Mouse (Mus musculus) heart, embryonic 13.5 days (tissue): ENCODE results near the gene Ncoa3. TPM values are rescaled to one million over a fixed set of nuclear protein-coding genes. Genes with fewer than 3 reads are reported as not detected.
"Not testable (repeated sequence)": the region's sequence is repeated elsewhere in the genome, so short reads cannot be mapped to it uniquely, and the experiment has no call there.

ENCODE experiments used
- ATAC-seq: fragments of 200-750 bp; cut with Nextera tagmentation; 2 replicates; pipeline ENCODE4 v1.8.0; 2017; ENCODE audit warnings: moderate TSS enrichment; ENCODE audit not compliant: insufficient number of reproducible peaks, low FRiP score, low TSS enrichment; ENCODE audit errors: extremely low read depth
- H3K27ac ChIP-seq: fragments of 300-500 bp; sonication (generic); replicated peaks from 2 replicates; pipeline ENCODE4 v1.5.1; 2015; ENCODE audit warnings: moderate library complexity, mild to moderate bottlenecking, inconsistent platforms
- H3K27me3 ChIP-seq: fragments of 300-500 bp; sonication (generic); replicated peaks from 2 replicates; pipeline ENCODE4 v1.6.1; 2015; ENCODE audit warnings: mild to moderate bottlenecking, inconsistent platforms
- H3K36me3 ChIP-seq: fragments of 300-500 bp; sonication (generic); 2 replicates; pipeline ENCODE4 v1.6.1; 2015; ENCODE audit warnings: mild to moderate bottlenecking, inconsistent platforms
- H3K4me1 ChIP-seq: fragments of 300-500 bp; sonication (generic); 2 replicates; pipeline ENCODE4 v1.6.1; 2015; ENCODE audit warnings: inconsistent platforms
- H3K4me2 ChIP-seq: fragments of 300-500 bp; sonication (generic); 2 replicates; pipeline ENCODE4 v1.6.1; 2015; ENCODE audit warnings: inconsistent platforms, mild to moderate bottlenecking, moderate library complexity
- H3K4me3 ChIP-seq: fragments of 300-500 bp; sonication (generic); 2 replicates; pipeline ENCODE4 v1.5.1; 2015; ENCODE audit warnings: moderate library complexity, mild to moderate bottlenecking, inconsistent platforms
- H3K9ac ChIP-seq: fragments of 300-500 bp; sonication (generic); 2 replicates; pipeline ENCODE4 v1.6.1; 2015; ENCODE audit warnings: inconsistent platforms, mild to moderate bottlenecking, moderate library complexity
- H3K9me3 ChIP-seq: fragments of 300-500 bp; sonication (generic); 2 replicates; pipeline ENCODE4 v1.6.1; 2016; ENCODE audit warnings: inconsistent platforms
- WGBS: fragments of 180-500 bp; shearing (Covaris S2); methylation state at CpG from one replicate; pipeline ENCODE4 v1.1.7; 2015; ENCODE audit warnings: mixed read lengths; 5-methylcytosine and 5-hydroxymethylcytosine counted together
- polyA plus RNA-seq: library from polyadenylated mRNA; unstranded; fragments of >200 nt; fragmentation: Nextera tagmentation; extraction: Ambion mirVana; gene quantifications from 2 replicates; pipeline ENCODE4 v1.2.1, GENCODE M21; 2015

Gene Ncoa3
- polyA plus RNA-seq, 1 experiment from 2014 or later: 11.2 TPM

DNA sequence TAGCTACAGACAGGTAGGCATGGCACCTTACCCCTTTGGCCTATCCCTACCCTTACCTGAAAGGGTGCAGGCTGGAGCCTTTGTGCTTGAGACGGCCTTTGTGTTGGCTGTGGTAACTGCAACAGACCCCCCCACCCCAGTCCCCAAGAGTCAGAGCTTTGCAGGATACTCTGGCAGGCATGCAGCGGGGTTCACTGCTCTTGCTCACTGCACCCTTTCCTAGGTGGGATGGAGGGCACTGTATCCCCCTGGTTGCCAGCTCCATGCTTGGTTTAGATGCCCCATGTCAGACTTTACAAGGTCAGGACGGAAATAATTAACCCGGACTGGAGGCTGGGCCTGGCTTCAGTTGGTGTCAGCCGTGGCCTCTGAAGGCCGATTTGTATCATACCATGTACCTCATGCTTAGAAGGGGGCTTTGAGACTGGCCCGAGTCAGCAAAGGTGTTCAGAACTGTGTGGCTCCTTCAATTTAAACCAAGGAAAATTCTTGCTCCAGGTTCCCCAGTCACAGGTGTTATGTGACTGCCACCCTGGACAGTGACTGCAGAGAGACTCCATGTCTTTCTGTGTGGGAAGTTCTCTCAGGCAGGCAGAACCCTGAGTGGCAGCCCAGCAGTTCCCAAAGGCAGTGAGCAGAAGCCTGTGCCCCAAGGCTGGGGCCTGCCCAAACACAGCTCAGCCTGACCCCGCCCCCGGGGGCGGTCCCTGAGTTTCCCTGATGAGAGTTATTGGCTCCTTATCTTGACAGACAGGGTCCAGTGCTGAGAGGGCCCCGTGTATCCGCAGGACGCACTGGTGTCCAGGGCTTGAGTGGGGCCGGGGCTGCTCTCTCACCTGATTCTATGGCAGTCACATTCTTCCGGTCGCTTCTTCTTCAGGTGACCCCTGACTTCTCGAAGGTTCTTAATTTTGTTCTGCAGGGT lies 87.8 kb downstream of the Ncoa3 start:
- peak; percentile 74; the same call in 1 of the 2 replicates for ATAC-seq
- Histone ChIP-seq H3K27me3 (no peaks in the 10 kb centered on the region), H3K9ac (peak overlapping the region; percentile 84), H3K36me3 (peaks cover 70% of the 10 kb centered on the region), H3K27ac (peak overlapping the region; percentile 99), H3K9me3 (no peaks in the 10 kb centered on the region), H3K4me3 (peak overlapping the region; percentile 50), H3K4me2 (peak overlapping the region; percentile 68), H3K4me1 (peaks cover 56% of the 10 kb centered on the region)
- WGBS: 37% methylated on average over 17 of the region's 17 CpGs

DNA sequence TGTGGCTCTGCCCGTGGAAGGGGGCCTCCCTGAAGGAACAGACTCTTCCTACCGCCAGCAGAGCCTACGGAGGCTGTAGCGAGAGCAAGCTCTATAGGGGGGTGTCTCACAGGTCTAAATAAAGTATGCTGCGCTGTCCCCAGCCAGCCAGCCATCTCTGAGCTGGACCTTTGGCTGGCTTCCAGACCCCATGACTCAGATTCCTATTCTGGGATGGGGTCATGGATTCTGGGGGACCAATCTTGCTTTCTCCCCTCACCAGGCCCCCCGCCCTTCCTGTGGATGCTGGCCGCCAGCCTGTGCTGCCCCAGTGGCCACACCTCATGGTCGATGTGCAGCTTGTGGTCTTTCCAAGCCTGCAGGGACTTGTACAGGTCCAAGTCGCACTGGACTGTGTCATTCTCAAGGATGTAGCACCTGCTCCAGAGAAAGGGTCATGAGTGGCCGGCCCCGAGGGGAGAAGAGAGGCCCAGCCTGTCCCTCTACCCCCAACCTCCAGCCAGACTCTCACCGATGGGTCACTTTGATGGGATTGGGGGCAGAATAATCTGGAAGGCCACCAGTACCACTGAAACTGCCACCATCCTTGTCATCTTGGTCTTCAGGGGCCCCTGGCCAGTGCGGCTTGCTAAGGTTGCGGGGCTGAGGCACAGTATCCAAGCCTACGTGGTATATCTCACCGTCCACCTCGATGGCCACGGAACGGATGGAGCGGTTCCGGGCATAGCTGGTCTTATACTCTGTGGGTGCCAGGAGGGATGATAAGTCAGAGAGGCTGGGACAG lies 88.7 kb downstream of the Ncoa3 start:
- Histone ChIP-seq H3K36me3 (peaks cover 69% of the 10 kb centered on the region), H3K9ac (peak overlapping the region; percentile 84)
- WGBS: 53% methylated on average over 21 of the region's 21 CpGs

DNA sequence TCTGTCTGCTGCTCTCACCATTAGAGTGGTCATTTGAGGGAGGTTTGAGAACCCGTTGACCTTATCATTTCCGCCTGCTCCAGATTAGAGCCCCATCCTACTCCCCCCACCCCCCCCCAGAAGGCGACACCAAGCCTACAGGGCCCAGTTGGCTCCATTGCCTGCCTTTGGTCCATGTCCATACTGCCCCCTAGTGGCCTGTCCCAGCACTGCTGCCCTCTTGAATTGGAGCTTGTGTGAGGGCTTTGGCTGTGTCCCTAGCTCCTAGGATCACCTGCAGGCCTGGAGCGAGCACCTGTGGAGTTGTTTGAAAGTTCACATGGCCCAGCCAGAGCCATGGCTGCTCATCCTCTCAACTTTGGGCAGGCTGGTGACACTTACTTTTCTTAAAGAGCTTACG lies 89.8 kb downstream of the Ncoa3 start:
- 40% methylated on average over 5 of the region's 5 CpGs for WGBS
- peaks cover 71% of the 10 kb centered on the region for H3K36me3 ChIP-seq
- H3K27me3 ChIP-seq: no peaks in the 10 kb centered on the region
- H3K4me2 ChIP-seq: no peak overlapping the region
- H3K9me3 ChIP-seq: no peaks in the 10 kb centered on the region
- no peak overlapping the region for H3K4me3 ChIP-seq
- H3K4me1 ChIP-seq: peaks cover 46% of the 10 kb centered on the region
- 0 out of 2 replicates have a peak overlapping the region, but pooled peaks have one; percentile 47 for H3K9ac ChIP-seq
- no peak for ATAC-seq
- H3K27ac ChIP-seq: peak overlapping the region; percentile 99

More for the DNA sequence above, 88.7 kb downstream of the Ncoa3 start:
- H3K4me2 ChIP-seq: peak overlapping the region; percentile 68
- H3K27ac ChIP-seq: peak overlapping the region; percentile 99
- no peaks in the 10 kb centered on the region for H3K9me3 ChIP-seq
- peak; percentile 58; the same call in 1 of the 2 replicates for ATAC-seq
- peak overlapping the region; percentile 50 for H3K4me3 ChIP-seq
- H3K27me3 ChIP-seq: no peaks in the 10 kb centered on the region
- H3K4me1 ChIP-seq: peaks cover 49% of the 10 kb centered on the region

DNA sequence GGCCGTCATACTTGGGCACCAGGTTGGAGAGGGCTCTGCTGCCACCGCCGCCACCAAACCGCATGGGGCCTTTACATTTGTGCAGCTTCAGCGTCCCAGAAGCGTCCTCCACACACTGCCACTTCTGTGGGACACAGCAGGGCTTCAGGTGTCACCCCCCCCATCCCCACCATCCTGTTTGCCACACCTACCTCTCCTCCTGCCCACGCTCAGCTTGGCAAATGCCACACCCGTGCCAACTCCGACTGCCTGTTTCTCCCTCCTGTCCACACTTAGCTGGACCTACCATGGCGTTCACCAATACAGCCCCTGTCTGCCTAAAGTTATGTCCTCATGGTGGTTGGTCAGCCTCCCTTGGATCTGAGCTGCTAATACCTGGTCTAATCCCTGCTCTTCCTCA lies 90.2 kb downstream of the Ncoa3 start:
- peak overlapping the region; percentile 99; the same call in 1 of the 2 replicates for H3K27ac ChIP-seq
- no peak for ATAC-seq
- peak overlapping the region; percentile 47 for H3K9ac ChIP-seq
- H3K27me3 ChIP-seq: no peaks in the 10 kb centered on the region
- WGBS: 72% methylated on average over 10 of the region's 10 CpGs
- no peaks in the 10 kb centered on the region for H3K9me3 ChIP-seq
- H3K4me2 ChIP-seq: no peak overlapping the region
- peaks cover 46% of the 10 kb centered on the region for H3K4me1 ChIP-seq
- H3K4me3 ChIP-seq: no peak overlapping the region
- H3K36me3 ChIP-seq: peaks cover 71% of the 10 kb centered on the region

DNA sequence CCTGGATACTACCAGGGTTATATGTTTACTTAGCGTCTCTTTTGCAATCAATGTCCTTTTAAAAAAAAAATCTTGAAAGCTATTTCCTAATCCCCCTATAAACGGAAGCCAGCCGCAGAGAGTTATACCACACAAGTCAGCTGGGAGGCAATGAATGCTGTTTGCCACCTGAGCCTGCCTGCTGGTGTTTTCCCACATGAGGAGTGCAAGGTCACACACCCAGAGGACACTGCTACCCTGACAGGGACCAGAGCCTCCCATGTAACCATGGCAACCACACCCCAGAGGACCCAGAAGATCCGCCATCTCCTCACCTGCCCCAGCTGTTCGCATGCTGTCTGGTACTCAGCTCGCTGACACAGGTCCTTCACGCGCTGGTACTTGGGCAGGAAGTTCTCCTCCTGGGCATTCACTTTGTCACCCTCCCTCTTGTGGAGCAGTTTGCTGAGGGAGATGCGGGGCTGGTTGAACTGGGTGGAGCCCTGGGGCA lies 91.2 kb downstream of the Ncoa3 start:
- ATAC-seq: no peak
- no peak overlapping the region for H3K4me3 ChIP-seq
- no peaks in the 10 kb centered on the region for H3K27me3 ChIP-seq
- H3K9ac ChIP-seq: 0 out of 2 replicates have a peak overlapping the region, but pooled peaks have one; percentile 2
- H3K4me1 ChIP-seq: peaks cover 46% of the 10 kb centered on the region
- H3K9me3 ChIP-seq: no peaks in the 10 kb centered on the region
- WGBS: 77% methylated on average over 9 of the region's 9 CpGs
- H3K4me2 ChIP-seq: no peak overlapping the region
- peaks cover 65% of the 10 kb centered on the region for H3K36me3 ChIP-seq
- peak overlapping the region; percentile 39; the same call in 1 of the 2 replicates for H3K27ac ChIP-seq

DNA sequence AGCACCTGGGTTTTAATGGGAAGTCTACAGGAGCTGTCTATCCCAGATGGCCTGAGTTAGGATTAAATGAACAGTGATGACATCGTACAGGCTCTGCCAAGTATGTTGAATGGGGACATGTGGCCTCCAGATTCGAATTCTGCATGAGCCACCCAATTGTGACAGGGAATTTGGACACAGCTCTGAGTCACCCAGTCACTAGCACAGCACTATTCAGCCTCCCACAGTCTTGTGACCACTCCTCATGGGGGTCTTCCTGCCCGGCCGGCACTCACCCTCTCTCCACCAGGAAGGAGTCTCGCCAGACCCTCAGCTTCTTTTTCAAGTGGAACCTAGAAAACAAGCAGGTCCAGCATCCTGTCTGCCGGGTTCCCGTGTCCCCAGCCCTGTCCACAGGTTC lies 91.7 kb downstream of the Ncoa3 start:
- 0 out of 2 replicates have a peak overlapping the region, but pooled peaks have one; percentile 39 for H3K27ac ChIP-seq
- peaks cover 65% of the 10 kb centered on the region for H3K36me3 ChIP-seq
- H3K9ac ChIP-seq: no peak overlapping the region
- 78% methylated on average over 7 of the region's 7 CpGs for WGBS
- no peak overlapping the region for H3K4me2 ChIP-seq
- no peaks in the 10 kb centered on the region for H3K27me3 ChIP-seq
- no peak overlapping the region for H3K4me3 ChIP-seq
- no peaks in the 10 kb centered on the region for H3K9me3 ChIP-seq
- H3K4me1 ChIP-seq: peaks cover 46% of the 10 kb centered on the region
- ATAC-seq: no peak

DNA sequence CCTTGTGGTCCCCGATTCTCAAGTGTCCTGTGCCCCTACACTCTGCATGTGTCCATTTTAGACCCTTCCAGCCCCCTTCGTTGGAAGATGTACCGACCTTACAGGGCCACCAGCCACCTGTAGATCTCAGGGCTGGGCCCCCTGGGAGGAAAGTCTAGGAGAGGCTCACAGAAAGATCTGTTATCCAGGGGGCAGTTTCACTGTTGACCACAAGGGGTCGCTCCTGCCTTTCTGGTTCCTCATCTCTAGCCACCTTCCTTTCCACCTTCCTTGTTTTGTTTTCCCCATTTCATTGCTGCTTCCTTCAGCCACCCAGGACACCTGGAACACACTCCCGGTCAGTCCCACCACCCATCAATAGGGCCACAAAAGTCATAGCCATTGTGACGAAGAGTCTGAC lies 92.5 kb downstream of the Ncoa3 start:
- not testable (repeated sequence) for H3K27me3 ChIP-seq, ATAC-seq, H3K4me2 ChIP-seq, H3K9me3 ChIP-seq, H3K4me3 ChIP-seq, H3K27ac ChIP-seq, H3K9ac ChIP-seq
- H3K36me3 ChIP-seq: peaks cover 62% of the 10 kb centered on the region
- peaks cover 47% of the 10 kb centered on the region for H3K4me1 ChIP-seq
- WGBS: 34% methylated on average over 6 of the region's 6 CpGs

DNA sequence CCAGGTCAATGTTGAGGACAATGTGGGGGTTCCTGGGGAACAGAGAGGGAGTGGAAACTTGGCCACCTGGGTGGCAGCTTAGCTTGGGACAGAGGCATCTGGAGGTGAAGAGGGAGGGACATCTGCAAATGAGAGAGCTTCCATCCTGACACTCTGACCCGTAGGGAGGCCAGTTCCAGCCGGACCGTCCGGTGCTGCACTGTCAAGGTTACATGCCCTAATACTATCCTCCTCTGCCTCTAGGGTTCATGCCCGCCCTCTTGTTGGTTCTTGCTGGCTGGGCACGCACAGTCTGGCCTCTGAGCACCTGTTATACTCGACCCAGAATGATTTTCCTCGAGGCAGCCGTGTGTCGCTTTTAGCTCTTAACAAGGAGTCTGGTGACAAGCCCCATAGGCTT lies 93.3 kb downstream of the Ncoa3 start:
- H3K27me3 ChIP-seq: no peaks in the 10 kb centered on the region
- 88% methylated on average over 10 of the region's 10 CpGs for WGBS
- H3K9ac ChIP-seq: no peak overlapping the region
- H3K27ac ChIP-seq: no peak overlapping the region
- no peak overlapping the region for H3K4me3 ChIP-seq
- H3K4me1 ChIP-seq: peaks cover 47% of the 10 kb centered on the region
- H3K4me2 ChIP-seq: no peak overlapping the region
- no peaks in the 10 kb centered on the region for H3K9me3 ChIP-seq
- ATAC-seq: no peak
- H3K36me3 ChIP-seq: peaks cover 67% of the 10 kb centered on the region

DNA sequence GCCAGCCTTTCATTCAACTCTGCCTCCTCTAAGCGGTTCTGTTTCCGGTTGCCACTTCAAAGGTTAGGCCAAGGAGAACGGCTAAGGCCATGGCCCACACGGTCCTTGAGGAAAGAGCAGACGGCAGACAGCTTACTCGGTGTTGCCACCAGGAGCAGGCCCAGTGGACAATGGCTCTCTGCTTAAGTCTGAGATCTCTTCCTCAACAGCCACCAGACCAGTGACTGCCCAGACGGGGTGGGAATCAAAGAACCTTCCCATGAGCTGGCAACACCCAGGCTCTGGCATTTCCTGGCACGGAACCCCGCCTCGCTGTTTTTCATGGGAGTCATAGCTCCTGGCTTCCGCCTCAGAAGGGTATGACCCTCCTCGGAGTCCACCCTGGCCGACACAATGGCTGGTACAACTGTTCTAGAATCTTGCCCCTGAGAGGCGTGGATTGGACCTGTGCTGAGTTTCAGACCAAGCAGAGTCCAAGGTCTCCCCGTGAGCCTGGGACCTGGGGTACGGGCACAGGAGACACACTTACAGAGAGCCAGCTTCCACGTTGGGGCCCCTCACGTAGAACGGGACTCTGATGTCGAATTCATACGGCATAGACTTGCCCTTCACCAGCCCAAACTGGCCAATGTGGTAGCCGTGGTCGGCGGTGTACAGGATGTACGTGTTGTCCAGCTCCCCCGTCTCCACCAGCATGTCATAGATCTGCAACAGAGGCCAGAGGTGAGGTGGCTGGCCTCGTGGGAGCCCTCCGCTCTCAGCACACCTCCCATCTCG lies 94.2 kb downstream of the Ncoa3 start:
- H3K9me3 ChIP-seq: no peaks in the 10 kb centered on the region
- no peak overlapping the region for H3K27ac ChIP-seq
- H3K27me3 ChIP-seq: no peaks in the 10 kb centered on the region
- peaks cover 41% of the 10 kb centered on the region for H3K4me1 ChIP-seq
- peaks cover 74% of the 10 kb centered on the region for H3K36me3 ChIP-seq
- H3K4me3 ChIP-seq: no peak overlapping the region
- 0 out of 2 replicates have a peak overlapping the region, but pooled peaks have one; percentile 5 for H3K9ac ChIP-seq
- ATAC-seq: no peak
- WGBS: 80% methylated on average over 29 of the region's 29 CpGs
- no peak overlapping the region for H3K4me2 ChIP-seq

DNA sequence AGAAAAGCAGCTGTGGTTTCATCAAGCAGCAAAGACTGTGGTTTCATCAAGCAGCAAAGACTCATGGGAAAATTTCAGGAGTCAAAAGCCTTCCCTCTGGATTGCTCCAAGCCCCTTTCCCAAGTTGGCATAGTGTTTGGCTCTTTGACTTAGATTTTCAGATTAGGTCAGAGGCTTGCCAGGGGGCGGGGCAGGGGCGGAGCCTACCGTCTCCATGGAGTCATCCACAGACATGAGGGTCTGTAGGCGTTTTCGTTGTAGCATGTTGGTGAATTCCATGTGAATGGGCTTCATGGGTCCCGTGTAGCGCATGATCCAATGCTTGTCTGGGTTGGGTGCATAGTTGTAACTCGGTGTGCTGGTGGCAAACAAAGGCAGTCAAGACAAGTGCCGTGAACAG lies 96.6 kb downstream of the Ncoa3 start:
- WGBS: 82% methylated on average over 9 of the region's 9 CpGs
- Histone ChIP-seq H3K4me1 (peaks cover 18% of the 10 kb centered on the region), H3K27me3 (no peaks in the 10 kb centered on the region), H3K9me3 (no peaks in the 10 kb centered on the region), H3K4me3 (no peak overlapping the region), H3K9ac (no peak overlapping the region), H3K4me2 (no peak overlapping the region), H3K36me3 (peaks cover 81% of the 10 kb centered on the region), H3K27ac (no peak overlapping the region)
- ATAC-seq: no peak
